Mouse (Mus musculus): Measurements from ENCODE around the gene P3h1. TPM values are rescaled to one million over a fixed set of nuclear protein-coding genes. Genes with fewer than 3 reads are reported as not detected.

P3h1 gene
- polyA plus RNA-seq, 1 experiment from 2014 or later: 8.3 TPM

DNA sequence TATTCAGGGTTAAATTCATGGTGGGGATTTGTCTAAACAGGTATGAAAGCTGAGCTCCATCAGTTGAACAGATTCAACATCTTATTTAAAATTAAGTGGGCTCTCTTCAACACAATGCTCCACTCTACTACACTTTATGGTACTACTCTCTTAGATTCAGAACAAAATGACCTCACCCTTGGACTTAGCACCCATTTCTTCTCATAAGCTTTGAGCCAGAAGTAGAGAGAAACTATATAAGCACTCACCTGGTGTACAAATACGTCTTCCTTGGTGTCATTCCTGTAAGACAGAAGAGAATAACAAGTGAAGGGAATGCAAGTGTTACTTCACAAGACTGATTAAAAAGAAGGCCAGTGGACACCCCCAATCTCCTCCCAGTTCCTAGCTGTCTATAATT, 52.1 kb downstream of the P3h1 start:
- Histone ChIP-seq H3K4me3 (ENCODE audit: low read length) (no peak overlapping the region), H3K27me3 (replicated peaks; ENCODE audit: control insufficient read depth, insufficient read depth, low read length) (no peaks in the 10 kb centered on the region), H3K4me1 (ENCODE audit: control insufficient read depth, insufficient read depth, low read depth, low read length) (0 out of 2 replicates have a peak, but pooled peaks cover 2% of the 10 kb centered on the region), H3K9ac (ENCODE audit: low read depth, low read length) (no peak overlapping the region), H3K27ac (ENCODE audit: low read depth, low read length) (no peak overlapping the region), H3K4me2 (ENCODE audit: low read length) (no peak overlapping the region), H3K9me3 (ENCODE audit: control insufficient read depth, low read length) (no peaks in the 10 kb centered on the region), H3K36me3 (ENCODE audit: control insufficient read depth, insufficient read depth, low read length) (peaks cover 31% of the 10 kb centered on the region)
- ATAC-seq: no peak
- WGBS: 91% methylated on average over 1 of the region's 1 CpGs

DNA sequence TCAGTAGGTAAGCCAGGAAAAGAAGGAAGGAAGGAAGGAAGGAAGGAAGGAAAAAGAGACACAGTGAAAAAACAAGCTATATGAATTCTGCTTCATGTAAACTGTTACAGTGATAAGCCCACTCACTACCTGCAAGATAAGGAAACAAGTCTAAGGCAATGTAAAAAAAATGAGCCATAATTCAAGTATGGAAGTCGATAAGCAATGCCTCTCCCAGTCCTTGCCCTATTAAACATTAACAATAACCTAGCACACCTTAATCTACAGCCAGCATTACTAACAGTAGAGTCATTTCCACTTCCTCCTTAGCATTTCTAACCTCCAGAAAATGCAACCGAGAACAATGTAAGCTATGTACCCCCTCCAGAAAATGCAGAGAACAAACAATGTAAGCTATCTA, 52.6 kb downstream of the P3h1 start:
- Histone ChIP-seq H3K27me3 (replicated peaks; ENCODE audit: control insufficient read depth, insufficient read depth, low read length) (no peaks in the 10 kb centered on the region), H3K36me3 (ENCODE audit: control insufficient read depth, insufficient read depth, low read length) (peaks cover 27% of the 10 kb centered on the region), H3K9me3 (ENCODE audit: control insufficient read depth, low read length) (no peaks in the 10 kb centered on the region), H3K4me3 (ENCODE audit: low read length) (no peak overlapping the region), H3K9ac (ENCODE audit: low read depth, low read length) (no peak overlapping the region), H3K4me1 (ENCODE audit: control insufficient read depth, insufficient read depth, low read depth, low read length) (0 out of 2 replicates have a peak, but pooled peaks cover 3% of the 10 kb centered on the region), H3K4me2 (ENCODE audit: low read length) (no peak overlapping the region), H3K27ac (ENCODE audit: low read depth, low read length) (no peak overlapping the region)
- no peak for ATAC-seq
- WGBS: 87% methylated on average over 2 of the region's 2 CpGs

- no peaks in the 10 kb centered on the region; the same call in 1 of the 2 replicates for H3K36me3 ChIP-seq (ENCODE audit: control insufficient read depth, insufficient read depth, low read length)
- no peak for ATAC-seq
- H3K27me3 ChIP-seq (replicated peaks; ENCODE audit: control insufficient read depth, insufficient read depth, low read length): no peaks in the 10 kb centered on the region
- H3K27ac ChIP-seq (ENCODE audit: low read depth, low read length): no peak overlapping the region
- WGBS: 79% methylated on average over 1 of the region's 1 CpGs
- peak overlapping the region; percentile 83 for H3K4me3 ChIP-seq (ENCODE audit: low read length)
- peaks cover 25% of the 10 kb centered on the region for H3K4me1 ChIP-seq (ENCODE audit: control insufficient read depth, insufficient read depth, low read depth, low read length)
- no peaks in the 10 kb centered on the region for H3K9me3 ChIP-seq (ENCODE audit: control insufficient read depth, low read length)
- H3K9ac ChIP-seq (ENCODE audit: low read depth, low read length): no peak overlapping the region
- peak overlapping the region; percentile 73 for H3K4me2 ChIP-seq (ENCODE audit: low read length)
Measured at GRCm38 (mm10) chr4:119291921-119292320, 59.2 kb downstream of the P3h1 start.

DNA sequence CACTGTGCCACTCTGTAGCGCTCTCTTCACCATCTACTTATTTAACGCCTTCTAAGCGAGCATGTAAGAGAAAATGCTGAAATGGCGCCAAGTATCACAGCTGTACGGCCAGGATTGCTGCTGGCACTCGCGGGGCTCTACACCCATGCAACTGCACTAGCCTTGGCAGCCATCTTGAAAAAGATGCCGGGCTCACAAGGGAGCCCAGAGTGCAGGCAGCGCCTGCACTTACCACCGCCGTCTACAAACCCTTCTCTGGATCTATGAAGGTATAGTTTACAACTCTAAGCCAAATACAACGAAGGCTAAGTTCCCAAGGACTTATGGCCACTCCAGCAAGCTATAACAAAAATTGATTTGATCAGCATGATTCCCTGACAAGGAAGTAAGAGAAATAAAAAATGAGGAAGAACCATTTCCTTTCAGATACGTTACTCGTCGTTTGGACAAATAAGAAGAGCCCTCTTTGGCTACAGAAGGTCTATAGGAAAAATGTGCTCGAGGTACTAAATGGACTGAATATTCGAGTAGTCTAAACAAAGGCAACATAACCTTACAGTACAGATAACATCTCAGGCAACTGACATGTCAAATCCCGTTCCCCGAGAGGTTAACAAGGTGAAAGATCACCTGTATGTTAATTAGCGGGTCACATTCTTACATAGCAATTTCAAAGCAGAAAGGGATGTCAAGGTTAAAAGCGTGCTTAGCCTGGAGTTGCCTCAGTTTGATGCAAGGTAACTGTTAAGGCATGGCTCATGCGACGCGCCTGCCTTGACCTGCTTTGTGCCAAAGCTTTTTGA, 60.3 kb downstream of the P3h1 start:
- peak overlapping the region; percentile 73 for H3K4me2 ChIP-seq (ENCODE audit: low read length)
- H3K36me3 ChIP-seq (ENCODE audit: control insufficient read depth, insufficient read depth, low read length): no peaks in the 10 kb centered on the region
- no peaks in the 10 kb centered on the region for H3K9me3 ChIP-seq (ENCODE audit: control insufficient read depth, low read length)
- peaks cover 25% of the 10 kb centered on the region for H3K4me1 ChIP-seq (ENCODE audit: control insufficient read depth, insufficient read depth, low read depth, low read length)
- H3K27ac ChIP-seq (ENCODE audit: low read depth, low read length): peak overlapping the region; percentile 89
- peak overlapping the region; percentile 83 for H3K4me3 ChIP-seq (ENCODE audit: low read length)
- ATAC-seq: no peak
- H3K27me3 ChIP-seq (replicated peaks; ENCODE audit: control insufficient read depth, insufficient read depth, low read length): no peaks in the 10 kb centered on the region
- peak overlapping the region; percentile 93 for H3K9ac ChIP-seq (ENCODE audit: low read depth, low read length)
- WGBS: under 1% methylated on average over 24 of the region's 24 CpGs

GRCm38 (mm10) chr4:119293574-119294258, 61.0 kb downstream of the P3h1 start:
- no peak for ATAC-seq
- H3K27me3 ChIP-seq (replicated peaks; ENCODE audit: control insufficient read depth, insufficient read depth, low read length): no peaks in the 10 kb centered on the region
- under 1% methylated on average over 33 of the region's 80 CpGs for WGBS
- H3K4me2 ChIP-seq (ENCODE audit: low read length): peak overlapping the region; percentile 73
- H3K4me1 ChIP-seq (ENCODE audit: control insufficient read depth, insufficient read depth, low read depth, low read length): peaks cover 25% of the 10 kb centered on the region
- no peaks in the 10 kb centered on the region for H3K36me3 ChIP-seq (ENCODE audit: control insufficient read depth, insufficient read depth, low read length)
- peak overlapping the region; percentile 83 for H3K4me3 ChIP-seq (ENCODE audit: low read length)
- peak overlapping the region; percentile 93 for H3K9ac ChIP-seq (ENCODE audit: low read depth, low read length)
- peak overlapping the region; percentile 89 for H3K27ac ChIP-seq (ENCODE audit: low read depth, low read length)
- no peaks in the 10 kb centered on the region for H3K9me3 ChIP-seq (ENCODE audit: control insufficient read depth, low read length)

DNA sequence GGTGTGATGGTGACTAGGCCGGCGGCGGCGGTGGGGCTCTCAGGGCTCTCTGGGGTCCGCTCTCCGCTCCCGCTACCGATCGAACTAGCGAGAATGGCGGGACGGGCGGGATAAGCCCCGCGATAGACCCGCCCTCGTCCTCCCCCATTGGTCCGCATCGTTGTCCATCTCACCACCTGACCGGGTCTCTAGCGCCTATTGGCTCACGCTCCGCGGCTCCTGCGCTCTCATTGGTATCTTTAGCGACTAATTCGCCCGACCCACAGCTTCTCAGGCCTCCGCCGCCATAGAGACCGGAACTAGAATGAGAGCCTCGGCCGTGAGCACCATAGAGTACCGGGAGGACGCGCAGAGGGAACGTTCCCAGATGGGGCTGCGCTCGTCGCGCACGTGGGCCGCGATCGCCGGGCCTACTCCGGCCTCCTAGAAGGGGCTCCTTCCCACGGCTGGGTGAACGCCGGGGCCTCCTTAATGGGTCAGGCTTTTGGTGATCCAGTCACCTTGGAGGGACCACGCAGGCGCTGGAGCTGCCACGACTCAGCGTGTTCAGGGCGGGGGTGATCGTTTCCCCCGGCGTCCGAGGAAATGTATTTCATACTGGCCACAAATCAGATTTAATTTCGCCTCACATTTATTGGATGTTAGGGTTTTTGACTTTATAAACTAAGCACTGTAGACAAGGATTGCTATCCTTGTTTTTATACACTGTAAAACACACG, 61.9 kb downstream of the P3h1 start, which contains the start of gene Ybx1:
Gene Ybx1, minus strand, starts transcription at position 190 of the 719 bp plus-strand sequence.
- under 1% methylated on average over 57 of the region's 61 CpGs for WGBS

GRCm38 (mm10) chr4:119295134-119295453, 62.4 kb downstream of the P3h1 start:
- no peaks in the 10 kb centered on the region for H3K9me3 ChIP-seq (ENCODE audit: control insufficient read depth, low read length)
- H3K27me3 ChIP-seq (replicated peaks; ENCODE audit: control insufficient read depth, insufficient read depth, low read length): no peaks in the 10 kb centered on the region
- H3K36me3 ChIP-seq (ENCODE audit: control insufficient read depth, insufficient read depth, low read length): no peaks in the 10 kb centered on the region
- peak overlapping the region; percentile 83 for H3K4me3 ChIP-seq (ENCODE audit: low read length)
- no peak for ATAC-seq
- peaks cover 23% of the 10 kb centered on the region for H3K4me1 ChIP-seq (ENCODE audit: control insufficient read depth, insufficient read depth, low read depth, low read length)
- WGBS: 8% methylated on average over 6 of the region's 6 CpGs
- peak overlapping the region; percentile 83 for H3K4me2 ChIP-seq (ENCODE audit: low read length)
- H3K27ac ChIP-seq (ENCODE audit: low read depth, low read length): peak overlapping the region; percentile 98
- H3K9ac ChIP-seq (ENCODE audit: low read depth, low read length): peak overlapping the region; percentile 90

More for the DNA sequence above, 61.9 kb downstream of the P3h1 start, which contains the start of gene Ybx1:
- H3K4me1 ChIP-seq (ENCODE audit: control insufficient read depth, insufficient read depth, low read depth, low read length): peaks cover 25% of the 10 kb centered on the region
- no peaks in the 10 kb centered on the region for H3K9me3 ChIP-seq (ENCODE audit: control insufficient read depth, low read length)
- H3K27me3 ChIP-seq (replicated peaks; ENCODE audit: control insufficient read depth, insufficient read depth, low read length): no peaks in the 10 kb centered on the region
- no peaks in the 10 kb centered on the region for H3K36me3 ChIP-seq (ENCODE audit: control insufficient read depth, insufficient read depth, low read length)
- ATAC-seq: peak; percentile 99
- peak within 1 kb of the TSS; percentile 83 for H3K4me2 ChIP-seq (ENCODE audit: low read length)
- peak within 1 kb of the TSS; percentile 93 for H3K9ac ChIP-seq (ENCODE audit: low read depth, low read length)
- peak within 1 kb of the TSS; percentile 98 for H3K27ac ChIP-seq (ENCODE audit: low read depth, low read length)
- H3K4me3 ChIP-seq (ENCODE audit: low read length): peak within 1 kb of the TSS; percentile 83

DNA sequence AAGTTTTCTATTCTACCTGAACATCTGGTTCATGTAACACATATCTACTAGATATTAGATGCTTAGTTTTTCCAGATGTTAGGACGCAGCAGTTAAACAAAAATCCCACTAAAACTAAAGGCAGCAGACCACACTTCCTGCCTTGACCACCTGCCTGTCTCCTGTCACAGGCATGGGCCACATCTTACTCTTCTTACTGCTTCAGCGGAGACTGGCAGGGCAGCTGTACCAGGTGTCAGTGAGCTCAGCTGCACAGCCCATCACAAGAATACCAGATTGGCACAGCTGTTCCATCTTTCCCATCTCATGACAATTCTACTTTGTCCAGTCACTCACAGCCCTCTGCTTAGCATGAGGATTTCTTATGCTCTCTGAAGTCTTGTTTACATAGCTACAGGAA, 64.6 kb downstream of the P3h1 start:
- Histone ChIP-seq H3K9me3 (ENCODE audit: control insufficient read depth, low read length) (no peaks in the 10 kb centered on the region), H3K4me2 (ENCODE audit: low read length) (no peak overlapping the region), H3K4me3 (ENCODE audit: low read length) (no peak overlapping the region), H3K36me3 (ENCODE audit: control insufficient read depth, insufficient read depth, low read length) (no peaks in the 10 kb centered on the region), H3K4me1 (ENCODE audit: control insufficient read depth, insufficient read depth, low read depth, low read length) (peaks cover 5% of the 10 kb centered on the region), H3K27me3 (replicated peaks; ENCODE audit: control insufficient read depth, insufficient read depth, low read length) (no peaks in the 10 kb centered on the region), H3K27ac (ENCODE audit: low read depth, low read length) (no peak overlapping the region), H3K9ac (ENCODE audit: low read depth, low read length) (no peak overlapping the region)
- ATAC-seq: no peak
- 80% methylated on average over 2 of the region's 2 CpGs for WGBS
